ENCODE assay signal across 8 mouse cellular contexts in genomic region chr4:136741840-136742239, GRCm38 (mm10).
DNase-seq lines count a peak whose midpoint lies in the region; ATAC-seq and TF ChIP-seq lines count a peak whose summit lies in the region.

No protein-coding gene starts in this region.

- peak; percentile 53 to 61 for DNase-seq in cerebellum, adult 2 months
- DNase-seq in cerebellum, adult 9-11 months, result peak; percentile 56
- peak; percentile 90 to 91 for DNase-seq in left cerebral cortex, postnatal 36 days (ENCODE audit: low spot score in 2 of 2)
- peak; percentile 92 for DNase-seq in telencephalon, adult 2 months (ENCODE audit: low read depth, low spot score)
- no peak for DNase-seq in urinary bladder, postnatal 36 days (ENCODE audit: low spot score in 2 of 2)
- DNase-seq in thymus, postnatal 10 days (ENCODE audit: low spot score in 2 of 2), result no peak

- no peak for ATAC-seq in cerebellum, adult (ENCODE audit: insufficient number of reproducible peaks, low FRiP score, low TSS enrichment)
- ATAC-seq in hindbrain, embryonic 12.5 days (ENCODE audit: low FRiP score), result no peak

- H3K27ac ChIP-seq in cerebellum, adult 2 months (ENCODE audit: insufficient read depth, low read length), result no peak overlapping the region
- peak overlapping the region; percentile 81 for H3K27ac ChIP-seq in hindbrain, embryonic 12.5 days

- no peak for TF ChIP-seq CTCF in cerebellum, adult 2 months (IDR thresholded peaks at IDR 0.05; ENCODE audit: borderline replicate concordance, insufficient read depth, low read depth, low read length)

- no peak for TF ChIP-seq POLR2A in cerebellum, adult 2 months (IDR thresholded peaks at IDR 0.05; ENCODE audit: borderline replicate concordance, insufficient read depth, low read length)

- 32% methylated on average over 14 of the region's 14 CpGs for WGBS in cerebellum, adult 2 months
- WGBS in hindbrain, embryonic 12.5 days, result 56% methylated on average over 14 of the region's 14 CpGs

- no peaks in the 10 kb centered on the region for H3K9me3 ChIP-seq in hindbrain, embryonic 12.5 days (replicated peaks)

- intact Hi-C loops in left cerebral cortex, postnatal 36 days (cut with DNase I), result loop anchor here (5.0 kb wide), 2 partner anchors 40 to 45 kb away; no protein-coding TSS in a partner anchor

- H3K36me3 ChIP-seq in hindbrain, embryonic 12.5 days, result no peaks in the 10 kb centered on the region

- peaks cover 35% of the 10 kb centered on the region for H3K4me1 ChIP-seq in cerebellum, adult 2 months (ENCODE audit: control insufficient read depth, insufficient read depth, low read length)
- H3K4me1 ChIP-seq in hindbrain, embryonic 12.5 days, result peaks cover 72% of the 10 kb centered on the region

- H3K4me3 ChIP-seq in cerebellum, adult 2 months (replicated peaks; ENCODE audit: insufficient read depth, low read depth, low read length), result no peak overlapping the region
- H3K4me3 ChIP-seq in hindbrain, embryonic 12.5 days, result no peak overlapping the region

- 0 out of 2 replicates have a peak overlapping the region, but pooled peaks have one; percentile 0 for H3K9ac ChIP-seq in hindbrain, embryonic 12.5 days

- no peak overlapping the region for H3K4me2 ChIP-seq in hindbrain, embryonic 12.5 days (replicated peaks)

- no peaks in the 10 kb centered on the region for H3K27me3 ChIP-seq in cerebellum, adult 2 months (ENCODE audit: control insufficient read depth, insufficient read depth, low read length)
- no peaks in the 10 kb centered on the region for H3K27me3 ChIP-seq in hindbrain, embryonic 12.5 days

Comparison
In these comparisons a context has a peak if more than half of its experiments do, and no peak if none do; other contexts are left out.
1. DNase-seq: peak in cerebellum, adult 2 months (2 of 2), cerebellum, adult 9-11 months (single experiment), left cerebral cortex, postnatal 36 days (2 of 2) and telencephalon, adult 2 months (single experiment); none in urinary bladder, postnatal 36 days (0 of 2) and thymus, postnatal 10 days (0 of 2).